Mouse (Mus musculus) heart, postnatal 0 days (tissue): ENCODE measurements at regions not wholly inside any gene's neighbourhood (a gene's known extent, or its start where the extent isn't known, plus 50 kb on each side); places are given as distances from the start of the nearest gene placed in this dataset.

Experiments used
- CTCF ChIP-seq: IDR thresholded peaks from 2 replicates; pipeline ENCODE4 v1.5.1; 2016; ENCODE audit warnings: antibody characterized with exemption, control low read depth, low read depth
- EP300 ChIP-seq: IDR thresholded peaks from 2 replicates; pipeline ENCODE4 v1.6.1; 2016; ENCODE audit warnings: antibody characterized with exemption, low read depth

- TF ChIP-seq CTCF, result no peak
- TF ChIP-seq EP300, result no peak
Observed at GRCm38 (mm10) chr14:97611438-97611837, 558.1 kb downstream of the Dach1 start.
